Mouse (Mus musculus) midbrain, embryonic 10.5 days (tissue): ENCODE results near the gene Pde4c. TPM values are rescaled to one million over a fixed set of nuclear protein-coding genes. Genes with fewer than 3 reads are reported as not detected.

Source experiments
- DNase-seq: peaks from one replicate; pipeline ENCODE4 v3.0.0-alpha.2; 2017; ENCODE audit warnings: low spot score
- H3K27ac ChIP-seq: fragments of 300-500 bp; sonication (generic); replicated peaks from 2 replicates; pipeline ENCODE4 v1.5.1; 2016; ENCODE audit warnings: mild to moderate bottlenecking
- H3K27me3 ChIP-seq: fragments of 300-500 bp; sonication (generic); 2 replicates; pipeline ENCODE4 v1.6.1; 2016; ENCODE audit warnings: low read depth, mild to moderate bottlenecking; ENCODE audit not compliant: poor library complexity, severe bottlenecking
- H3K36me3 ChIP-seq: fragments of 300-500 bp; sonication (generic); 2 replicates; pipeline ENCODE4 v1.6.1; 2016; ENCODE audit warnings: mild to moderate bottlenecking, moderate library complexity
- H3K4me1 ChIP-seq: fragments of 300-500 bp; sonication (generic); 2 replicates; pipeline ENCODE4 v1.6.1; 2016
- H3K4me3 ChIP-seq: fragments of 300-500 bp; sonication (generic); 2 replicates; pipeline ENCODE4 v1.5.1; 2016; ENCODE audit warnings: mild to moderate bottlenecking, moderate library complexity
- H3K9me3 ChIP-seq: fragments of 300-500 bp; sonication (generic); replicated peaks from 2 replicates; pipeline ENCODE4 v1.6.1; 2016; ENCODE audit warnings: mild to moderate bottlenecking
- WGBS: fragments of 180-500 bp; shearing (Covaris S2); methylation state at CpG from one replicate; pipeline ENCODE4 v1.1.7; 2016; 5-methylcytosine and 5-hydroxymethylcytosine counted together
- microRNA-seq: library from miRNA; unstranded; fragments of <30 nt; microRNA quantifications from one replicate; pipeline ENCODE4, GENCODE M21; 2017
- polyA plus RNA-seq: library from polyadenylated mRNA; unstranded; fragments of >200 nt; fragmentation: Nextera tagmentation; extraction: Ambion mirVana; gene quantifications from 2 replicates; pipeline ENCODE4 v1.2.1, GENCODE M21; 2016

The Pde4c gene
- polyA plus RNA-seq, 1 experiment from 2014 or later = 0.78 TPM

DNA sequence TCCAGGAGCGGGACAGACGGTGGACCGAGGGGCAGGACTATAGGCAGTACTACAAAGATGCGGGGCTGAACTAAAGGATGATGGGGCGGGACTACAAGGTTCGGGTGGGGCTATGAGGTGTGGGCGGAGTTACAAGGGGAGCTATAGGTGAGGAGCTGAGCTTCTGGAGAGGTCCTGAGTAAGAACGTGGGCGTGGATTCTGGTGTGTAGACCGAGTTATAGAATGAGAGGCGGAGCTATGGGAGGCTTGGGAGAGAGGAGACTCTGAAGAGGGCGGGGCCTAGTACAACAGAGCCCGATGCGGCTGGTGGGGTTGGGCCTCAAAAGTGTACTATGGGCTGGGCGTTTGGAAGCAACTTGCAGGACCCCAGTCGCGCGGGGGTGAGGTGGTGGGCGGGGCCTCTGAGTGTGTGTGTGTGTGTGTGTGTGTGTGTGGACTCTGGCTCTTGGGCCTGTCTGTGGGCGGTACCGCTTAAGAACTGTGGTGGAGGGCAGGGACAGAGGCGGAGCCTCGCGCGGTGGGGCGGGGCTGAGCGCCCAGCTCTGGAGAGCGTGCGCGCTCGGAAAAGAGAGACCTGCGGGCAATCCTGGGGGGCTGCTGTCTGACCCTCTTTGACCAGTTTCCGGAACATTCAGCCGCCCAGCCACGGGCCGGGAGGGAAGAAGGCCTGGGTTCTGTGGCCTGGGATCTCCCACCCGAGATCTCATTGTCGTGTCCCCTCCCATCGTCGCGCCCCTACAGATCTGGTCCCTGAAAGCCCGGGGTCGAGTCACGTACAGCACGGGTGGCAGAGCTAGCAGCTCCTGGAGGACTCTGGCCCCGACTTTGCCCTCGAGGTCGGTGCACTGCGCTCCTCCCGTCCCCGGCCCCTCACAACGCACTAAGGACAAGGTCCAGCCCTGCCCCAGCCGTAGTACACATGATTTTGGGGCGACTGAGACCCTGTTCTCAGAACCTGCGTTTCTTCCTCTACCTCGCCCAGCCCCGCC is 73.9 kb downstream of the Pde4c start:
- peak overlapping the region; percentile 86 for H3K27ac ChIP-seq
- no peaks in the 10 kb centered on the region for H3K36me3 ChIP-seq
- peaks cover 52% of the 10 kb centered on the region for H3K4me1 ChIP-seq
- H3K4me3 ChIP-seq = peak overlapping the region; percentile 69
- H3K27me3 ChIP-seq = peaks cover 87% of the 10 kb centered on the region
- peak; percentile 93 for DNase-seq
- no peaks in the 10 kb centered on the region for H3K9me3 ChIP-seq
- WGBS = 1% methylated on average over 52 of the region's 57 CpGs

DNA sequence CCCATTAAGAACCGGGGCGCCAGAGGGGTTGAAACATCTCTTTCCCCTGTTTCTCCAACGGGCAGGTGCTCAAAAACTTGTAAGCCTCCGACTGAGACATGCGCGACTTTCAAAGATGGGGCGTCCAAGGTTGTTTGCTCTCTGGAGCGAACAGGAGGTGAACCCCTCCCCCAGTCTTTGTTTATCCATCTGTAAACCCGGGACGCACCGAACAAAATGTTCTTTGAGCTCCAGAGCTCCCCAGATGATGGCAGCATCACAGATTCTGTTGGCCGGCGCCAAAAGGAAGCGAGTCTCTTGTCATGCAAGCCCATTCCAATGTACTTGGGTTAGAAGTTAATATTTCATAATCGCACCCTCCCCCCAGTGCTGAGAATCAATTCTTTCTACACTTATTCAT is 74.8 kb downstream of the Pde4c start:
- WGBS = 17% methylated on average over 15 of the region's 15 CpGs
- Histone ChIP-seq H3K27me3 (peaks cover 94% of the 10 kb centered on the region), H3K9me3 (no peaks in the 10 kb centered on the region), H3K4me1 (peaks cover 43% of the 10 kb centered on the region), H3K36me3 (no peaks in the 10 kb centered on the region), H3K27ac (no peak overlapping the region), H3K4me3 (peak overlapping the region; percentile 69)
- DNase-seq = no peak

DNA sequence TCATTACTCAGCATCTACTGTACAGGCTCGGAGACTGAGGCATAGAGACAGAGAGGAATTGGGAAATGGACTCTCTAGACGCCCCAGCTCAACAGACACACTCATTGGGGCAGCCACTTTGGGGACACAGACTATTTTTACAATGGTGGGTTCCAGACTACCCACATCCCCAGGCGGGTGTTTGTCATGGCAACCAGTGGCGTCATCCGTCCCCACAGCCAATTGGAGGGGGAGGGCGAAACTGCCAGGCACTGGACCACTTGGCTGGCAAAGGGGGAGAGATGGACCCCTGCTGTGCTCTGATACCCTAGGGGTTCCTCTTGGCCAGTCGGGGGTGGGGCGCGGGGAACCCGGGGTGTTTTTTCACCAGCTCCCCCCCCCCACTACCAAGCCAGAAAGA is 77.1 kb downstream of the Pde4c start:
- Histone ChIP-seq H3K27ac (no peak overlapping the region), H3K4me3 (no peak overlapping the region), H3K27me3 (peaks cover 94% of the 10 kb centered on the region), H3K9me3 (no peaks in the 10 kb centered on the region), H3K4me1 (peaks cover 54% of the 10 kb centered on the region), H3K36me3 (no peaks in the 10 kb centered on the region)
- DNase-seq = no peak
- 52% methylated on average over 10 of the region's 10 CpGs for WGBS

Small RNA genes lying within 50 kb of the gene (microRNA-seq; reads per million reads assigned to microRNA genes)
- gene Mir7240 = not detected

Other genes with a start within 250 kb of the Pde4c start
- gene Klhl26, start 246.8 kb upstream of the Pde4c start, polyA plus RNA-seq = 16.9 and 20.7 TPM in 2 replicates
- gene Tmem59l, start 236.4 kb upstream of the Pde4c start, polyA plus RNA-seq = 7.9 and 8.3 TPM in 2 replicates
- gene Crlf1, start 230.6 kb upstream of the Pde4c start, polyA plus RNA-seq = 0.42 and 2.3 TPM in 2 replicates
- 138 and 140 TPM in 2 replicates for gene Rex1bd, start 217.0 kb upstream of the Pde4c start, polyA plus RNA-seq
- 836 and 881 TPM in 2 replicates for gene Uba52, start 212.9 kb upstream of the Pde4c start, polyA plus RNA-seq
- gene Fkbp8, start 196.0 kb upstream of the Pde4c start, polyA plus RNA-seq = 300 and 314 TPM in 2 replicates
- gene Kxd1, start 195.8 kb upstream of the Pde4c start, polyA plus RNA-seq = 56.5 and 58.8 TPM in 2 replicates
- 18.0 and 22.7 TPM in 2 replicates for gene Ell, start 184.3 kb upstream of the Pde4c start, polyA plus RNA-seq
- 126 and 137 TPM in 2 replicates for gene Isyna1, start 129.3 kb upstream of the Pde4c start, polyA plus RNA-seq
- gene Ssbp4, start 114.8 kb upstream of the Pde4c start, polyA plus RNA-seq = 73.3 and 78.8 TPM in 2 replicates
- 1.1 and 1.2 TPM in 2 replicates for gene Lrrc25, start 107.6 kb upstream of the Pde4c start, polyA plus RNA-seq
- gene Gdf15, start 91.3 kb upstream of the Pde4c start, polyA plus RNA-seq = not detected in 2 replicates
- 51.8 and 89.7 TPM in 2 replicates for gene Pgpep1, start 63.3 kb upstream of the Pde4c start, polyA plus RNA-seq
- 315 and 355 TPM in 2 replicates for gene Lsm4, start 50.5 kb upstream of the Pde4c start, polyA plus RNA-seq
- 62.5 and 78.6 TPM in 2 replicates for gene Jund, start 24.8 kb upstream of the Pde4c start, polyA plus RNA-seq
- gene Iqcn, start 20.3 kb upstream of the Pde4c start, polyA plus RNA-seq = not detected in 2 replicates
- not detected in 2 replicates for gene Gm3336, start 5.2 kb upstream of the Pde4c start, polyA plus RNA-seq
- gene Rab3a, start 31.0 kb downstream of the Pde4c start, polyA plus RNA-seq = 17.2 and 40.7 TPM in 2 replicates
- gene Mpv17l2, start 37.2 kb downstream of the Pde4c start, polyA plus RNA-seq = 31.7 and 34.6 TPM in 2 replicates
- 66.2 and 66.6 TPM in 2 replicates for gene Pik3r2, start 53.0 kb downstream of the Pde4c start, polyA plus RNA-seq
- gene Mast3, start 81.3 kb downstream of the Pde4c start, polyA plus RNA-seq = 9.8 and 12.1 TPM in 2 replicates
- gene Il12rb1, start 84.7 kb downstream of the Pde4c start, polyA plus RNA-seq = 0.05 and 0.11 TPM in 2 replicates
- 5.2 and 7.3 TPM in 2 replicates for gene Arrdc2, start 116.0 kb downstream of the Pde4c start, polyA plus RNA-seq
- 9.1 and 13.4 TPM in 2 replicates for gene Kcnn1, start 139.5 kb downstream of the Pde4c start, polyA plus RNA-seq
- 180 and 183 TPM in 2 replicates for gene Ccdc124, start 150.2 kb downstream of the Pde4c start, polyA plus RNA-seq
- gene Slc5a5, start 169.0 kb downstream of the Pde4c start, polyA plus RNA-seq = 0.42 and 0.63 TPM in 2 replicates
- 3,389 and 3,784 TPM in 2 replicates for gene Rpl18a, start 173.7 kb downstream of the Pde4c start, polyA plus RNA-seq
- gene Map1s, start 182.2 kb downstream of the Pde4c start, polyA plus RNA-seq = 69.4 and 74.0 TPM in 2 replicates